Mouse (Mus musculus) cerebellum, postnatal 10 days (tissue): ENCODE data around the gene Erh.

ENCODE experiments used
- DNase-seq, 2 experiments: peaks; one replicate each; pipeline ENCODE4 v3.0.0; 2021; ENCODE audit warnings: mixed read lengths in 2 of 2

The Erh gene

DNA sequence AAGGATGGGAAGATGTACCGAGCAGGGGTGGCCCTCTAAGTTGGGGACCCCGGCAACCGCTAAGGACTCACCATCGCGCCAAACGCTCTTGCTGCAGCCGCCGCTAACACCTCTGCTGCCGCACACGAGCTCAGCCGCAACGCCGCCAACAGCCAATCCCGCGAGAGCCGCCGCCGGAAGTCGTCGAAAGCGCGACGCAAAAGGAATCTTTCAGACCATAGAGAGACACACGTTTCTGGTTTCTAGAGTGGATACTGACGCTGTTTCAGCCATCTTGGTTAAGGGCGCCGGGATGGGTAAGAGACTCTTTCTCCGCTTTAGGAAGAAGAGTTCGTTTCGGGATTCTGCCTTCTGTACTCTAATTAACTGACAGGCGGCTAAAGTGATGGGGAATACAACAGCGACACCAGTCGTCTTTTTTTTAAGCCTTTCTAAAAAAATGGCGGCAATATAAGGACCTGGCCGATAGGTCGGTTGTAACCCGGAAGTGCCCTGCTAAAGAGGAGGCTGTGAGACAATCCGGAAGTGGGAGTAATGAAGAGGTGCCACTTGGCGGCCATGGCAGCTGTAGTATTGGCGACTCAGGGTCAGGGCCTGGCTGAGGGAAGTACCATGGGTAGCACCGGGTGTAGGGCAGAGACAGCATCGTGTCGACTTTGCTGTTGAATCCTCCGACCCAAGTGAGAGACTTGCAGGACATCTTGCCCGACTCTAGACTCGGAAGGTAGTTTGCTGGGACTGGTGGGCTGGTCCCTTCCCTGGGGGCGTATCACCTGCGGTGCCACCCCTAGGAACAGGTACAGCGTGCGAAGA is at the start of gene Erh, which contains the start of gene Slc39a9:
Erh (minus strand) TSS at position 649 of the 813 bp plus-strand sequence.
Slc39a9 (plus strand) TSS at position 191 of the 813 bp plus-strand sequence.
- DNase-seq: peak; percentile 94 to 96

DNA sequence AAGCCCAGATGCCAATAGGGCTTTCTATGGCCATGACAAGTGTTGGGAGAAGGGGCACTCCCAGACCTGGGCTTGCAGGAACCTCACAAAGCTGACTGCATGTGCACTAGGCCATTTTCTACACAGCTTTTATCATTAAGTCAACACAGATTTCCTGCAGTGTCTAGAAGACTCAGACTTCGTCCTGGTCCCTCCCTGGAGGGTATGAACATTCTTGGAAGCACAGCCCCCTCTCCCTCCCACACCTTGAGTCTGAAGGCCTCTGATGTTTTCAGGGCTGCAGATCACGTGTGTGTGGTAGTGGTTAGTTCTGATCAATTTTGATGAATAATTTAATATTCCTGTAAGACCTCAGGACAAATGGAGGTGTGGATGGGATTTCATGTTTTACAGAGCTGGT is 49.6 kb upstream of the Erh start:
- DNase-seq: no peak

- peak; percentile 70 to 71 for DNase-seq
Observed at GRCm38 (mm10) chr12:80692269-80692972, 48.3 kb upstream of the Erh start, which contains the start of gene Plekhd1. Gene Plekhd1, plus strand, starts transcription at chr12:80692591.

GRCm38 (mm10) chr12:80691671-80692091 is 47.5 kb upstream of the Erh start:
- DNase-seq: peak; percentile 45 to 50

DNA sequence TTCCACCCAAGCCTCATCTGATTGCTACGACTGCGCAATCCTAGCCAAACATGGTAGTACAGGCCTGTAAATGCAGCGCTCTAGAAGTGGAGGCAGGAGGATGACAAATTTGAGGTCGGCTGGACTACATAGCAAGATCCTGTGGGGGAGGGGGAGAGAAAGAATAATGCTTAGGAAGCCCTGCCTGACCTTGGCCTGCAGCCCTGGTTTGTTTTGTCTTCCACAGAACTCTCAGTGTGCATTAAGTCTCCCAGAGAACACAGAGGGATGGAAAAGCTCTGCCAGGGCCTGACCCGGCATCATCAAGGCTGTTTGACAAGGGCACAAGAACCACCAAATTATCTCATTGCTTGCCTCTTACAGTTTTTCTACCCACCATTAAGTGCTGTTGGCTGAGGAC is 45.6 kb upstream of the Erh start:
- DNase-seq: no peak

DNA sequence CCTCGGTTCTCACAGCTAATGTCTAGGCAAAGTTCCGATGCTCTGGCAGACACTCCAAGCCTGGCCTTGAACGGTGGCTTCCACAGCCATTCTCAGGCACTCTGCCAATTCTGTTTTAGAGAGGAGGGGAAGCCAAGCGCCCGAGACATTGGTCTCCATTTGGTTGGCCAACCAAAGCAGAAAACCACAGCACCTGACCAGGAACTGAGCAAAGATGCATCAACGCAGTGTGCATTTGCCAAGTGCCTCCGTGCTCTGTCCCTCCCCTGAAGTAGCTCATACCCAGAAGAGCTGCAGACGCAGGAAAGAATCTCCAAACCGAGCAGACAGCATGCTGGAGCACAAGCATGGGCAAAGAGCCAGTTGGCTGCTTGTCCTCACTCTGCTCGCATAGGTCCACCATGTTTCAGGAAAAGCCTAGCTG is 43.7 kb upstream of the Erh start:
- DNase-seq: peak; percentile 87 to 90

DNA sequence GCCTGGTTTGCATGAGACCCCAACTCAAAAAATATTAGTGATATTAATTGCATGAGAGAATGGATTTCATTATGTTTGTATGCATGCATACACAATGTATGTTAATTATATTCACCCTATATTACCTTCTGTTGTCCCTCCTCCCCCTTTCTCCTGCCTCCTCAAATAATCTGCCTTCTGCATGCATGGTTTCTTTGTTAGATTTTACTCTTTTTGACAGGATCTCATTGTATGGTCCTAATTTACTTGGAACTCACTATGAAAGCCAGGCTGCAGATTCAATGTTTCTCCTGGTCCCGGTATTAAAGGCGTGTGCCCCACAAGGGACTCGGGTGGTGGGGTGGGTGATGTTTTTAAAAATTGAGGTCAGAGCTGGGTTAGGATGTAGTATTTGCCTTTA is 40.2 kb upstream of the Erh start:
- DNase-seq: no peak

DNA sequence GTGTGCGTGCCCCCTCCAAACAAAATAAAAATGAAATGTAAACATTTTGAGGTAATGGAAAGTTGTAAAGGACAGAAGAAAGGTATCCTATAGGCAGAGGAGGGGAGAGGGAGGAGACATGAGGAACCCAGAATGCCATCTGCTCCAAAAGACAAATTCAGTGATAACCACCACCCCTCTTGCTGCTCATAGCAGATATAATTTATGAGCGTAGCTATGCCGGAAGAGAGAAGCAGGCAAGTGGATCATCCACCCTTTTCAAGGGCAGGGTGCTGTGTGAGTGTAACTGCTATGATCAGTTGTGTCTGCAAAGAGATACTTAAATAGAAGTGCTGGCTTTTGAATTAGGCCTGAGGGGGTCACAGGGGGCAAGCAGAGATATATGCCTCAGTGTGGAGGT is 39.4 kb upstream of the Erh start:
- DNase-seq: no peak

DNA sequence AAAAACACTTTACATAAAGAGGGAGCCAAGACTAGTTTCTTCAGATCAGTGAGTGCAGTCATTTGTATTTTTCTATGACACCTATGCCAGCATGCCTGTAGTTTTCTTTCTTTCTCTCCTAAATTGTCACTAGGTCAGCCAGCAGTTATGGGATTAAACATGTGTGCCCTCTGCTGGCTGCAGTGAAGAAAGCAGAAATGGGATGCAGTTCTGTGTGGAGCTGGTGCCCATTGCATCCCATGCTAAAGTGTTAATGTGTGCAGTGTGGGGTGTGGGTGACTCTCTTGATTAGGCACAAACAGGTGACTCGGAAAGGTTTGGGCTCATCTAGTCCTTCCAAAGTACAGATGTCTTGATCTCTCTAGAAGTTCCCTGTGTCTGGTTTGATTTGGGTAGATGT is 37.2 kb upstream of the Erh start:
- DNase-seq: peak; percentile 61 to 63

GRCm38 (mm10) chr12:80673170-80673569 is 29.0 kb upstream of the Erh start:
- DNase-seq: peak; percentile 74 to 84

DNA sequence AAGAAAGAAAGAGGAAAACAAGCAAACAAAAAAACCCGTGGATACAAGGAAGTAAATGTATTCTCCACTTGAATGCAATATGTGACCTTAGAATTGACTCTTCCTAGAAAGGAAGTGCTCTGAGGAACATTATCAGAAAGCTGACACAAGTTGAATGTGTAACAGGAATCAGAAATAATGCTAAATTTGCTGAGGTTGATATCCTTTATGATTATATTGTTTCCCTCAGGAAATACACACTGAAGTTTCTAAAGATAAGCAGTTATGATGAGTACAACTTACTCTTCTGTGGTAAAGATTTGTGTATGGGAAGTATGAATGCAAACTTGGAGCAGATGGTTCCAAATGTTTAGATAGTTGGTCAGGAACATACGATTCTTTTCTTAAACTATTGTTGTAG is 24.2 kb upstream of the Erh start:
- DNase-seq: no peak

GRCm38 (mm10) chr12:80663935-80664334 is 19.8 kb upstream of the Erh start:
- DNase-seq: no peak

- no peak for DNase-seq
Observed at GRCm38 (mm10) chr12:80662322-80662721, 18.2 kb upstream of the Erh start.

DNA sequence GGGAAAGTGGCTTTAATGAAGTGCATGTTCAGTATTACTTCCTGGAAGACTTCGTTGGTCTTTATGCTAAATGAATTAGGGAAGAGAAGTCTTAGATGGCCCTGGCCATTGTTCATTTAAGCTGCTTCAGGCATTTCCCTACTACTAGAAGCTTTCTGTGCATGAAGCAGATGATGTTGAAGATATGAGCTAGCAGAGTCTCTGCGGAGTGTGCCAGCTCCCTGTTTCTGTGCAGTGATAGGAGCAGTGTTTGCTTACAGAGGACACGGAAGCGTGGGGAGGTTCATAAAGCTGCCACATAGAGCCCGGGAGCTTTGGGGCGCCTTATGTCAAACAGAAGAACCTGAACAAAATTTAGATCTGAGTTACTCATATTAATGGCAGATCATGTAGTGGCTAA is 14.5 kb upstream of the Erh start:
- no peak for DNase-seq

- DNase-seq: no peak
Observed at GRCm38 (mm10) chr12:80654659-80655025, 10.5 kb upstream of the Erh start.

- DNase-seq: peak; percentile 34 to 46
Observed at GRCm38 (mm10) chr12:80653951-80654658, 10.0 kb upstream of the Erh start.

DNA sequence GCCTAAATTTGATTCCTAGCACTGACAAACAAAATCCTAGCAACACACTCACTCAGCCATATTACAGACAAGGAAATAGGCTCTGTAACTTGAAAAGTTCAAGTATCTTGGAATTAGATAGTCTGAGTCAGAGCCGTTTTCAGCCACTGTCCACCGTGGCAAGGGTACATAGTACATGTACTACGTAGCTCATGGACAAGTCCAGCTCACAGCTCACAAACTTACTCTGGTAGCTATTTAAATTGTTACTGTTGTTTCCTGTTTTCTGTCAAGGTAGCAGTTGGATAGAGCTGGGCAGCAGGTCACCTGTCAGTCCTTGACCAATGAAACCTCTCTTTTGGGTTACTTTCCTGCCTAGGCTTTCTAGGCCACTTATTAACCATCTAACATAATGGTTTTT is 2.2 kb upstream of the Erh start:
- no peak for DNase-seq

DNA sequence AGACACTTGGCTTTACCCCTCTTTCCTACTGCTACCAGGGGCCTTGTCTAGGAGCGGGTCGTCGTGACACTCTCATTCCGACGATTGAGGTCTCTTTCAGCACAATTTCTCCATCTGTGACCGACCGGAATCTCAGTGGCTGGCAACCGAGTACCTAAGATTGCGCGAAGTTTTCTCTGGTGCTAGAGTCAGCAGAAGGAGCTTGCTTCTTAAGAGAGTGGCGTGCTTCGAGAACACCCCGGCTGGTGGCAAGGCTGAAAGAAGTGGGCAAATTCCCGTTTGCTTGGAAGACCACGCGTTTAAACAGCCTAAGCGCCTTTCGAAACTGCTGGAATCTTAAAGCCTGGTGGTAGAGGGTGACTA is 346 bp upstream of the Erh start:
- DNase-seq: no peak

GRCm38 (mm10) chr12:80642725-80643692 is 1.1 kb downstream of the Erh start:
- DNase-seq: peak; percentile 66 to 76

- DNase-seq: no peak
Observed at GRCm38 (mm10) chr12:80631790-80632189, 12.4 kb downstream of the Erh start.

DNA sequence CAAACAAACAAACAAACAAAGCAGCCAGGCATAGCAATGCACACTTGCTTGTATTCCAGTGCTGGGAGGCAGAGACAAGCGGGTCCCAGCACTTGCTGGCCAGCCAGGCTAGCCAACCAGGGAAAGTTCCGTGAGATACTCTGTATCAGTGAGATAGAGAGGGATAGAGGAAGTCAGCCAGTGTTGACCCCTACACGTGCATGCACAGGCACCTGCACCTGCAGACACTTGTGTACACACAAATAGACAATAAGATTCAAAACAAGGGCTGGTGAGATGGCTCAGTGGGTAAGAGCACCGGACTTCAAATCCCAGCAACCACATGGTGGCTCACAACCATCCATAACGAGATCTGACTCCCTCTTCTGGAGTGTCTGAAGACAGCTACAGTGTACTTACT is 23.6 kb downstream of the Erh start:
- DNase-seq: no peak
